Mouse (Mus musculus): ENCODE measurements around the gene Eepd1.

Gene Eepd1

GRCm38 (mm10) chr9:25526516-25526915 lies 45.2 kb downstream of the Eepd1 start:
- in situ Hi-C loops (cut with MboI; ENCODE audit: low pct_unique_long_range_greater_than_20kb in 1 of 2, low sequenced_read_pairs in 2 of 2, unreplicated experiment in 1 of 2), result no loop called here

- in situ Hi-C loops (cut with MboI; ENCODE audit: low pct_unique_long_range_greater_than_20kb in 1 of 2, low sequenced_read_pairs in 2 of 2, unreplicated experiment in 1 of 2), result no loop called here
Observed at GRCm38 (mm10) chr9:25526927-25527337, 45.6 kb downstream of the Eepd1 start.

DNA sequence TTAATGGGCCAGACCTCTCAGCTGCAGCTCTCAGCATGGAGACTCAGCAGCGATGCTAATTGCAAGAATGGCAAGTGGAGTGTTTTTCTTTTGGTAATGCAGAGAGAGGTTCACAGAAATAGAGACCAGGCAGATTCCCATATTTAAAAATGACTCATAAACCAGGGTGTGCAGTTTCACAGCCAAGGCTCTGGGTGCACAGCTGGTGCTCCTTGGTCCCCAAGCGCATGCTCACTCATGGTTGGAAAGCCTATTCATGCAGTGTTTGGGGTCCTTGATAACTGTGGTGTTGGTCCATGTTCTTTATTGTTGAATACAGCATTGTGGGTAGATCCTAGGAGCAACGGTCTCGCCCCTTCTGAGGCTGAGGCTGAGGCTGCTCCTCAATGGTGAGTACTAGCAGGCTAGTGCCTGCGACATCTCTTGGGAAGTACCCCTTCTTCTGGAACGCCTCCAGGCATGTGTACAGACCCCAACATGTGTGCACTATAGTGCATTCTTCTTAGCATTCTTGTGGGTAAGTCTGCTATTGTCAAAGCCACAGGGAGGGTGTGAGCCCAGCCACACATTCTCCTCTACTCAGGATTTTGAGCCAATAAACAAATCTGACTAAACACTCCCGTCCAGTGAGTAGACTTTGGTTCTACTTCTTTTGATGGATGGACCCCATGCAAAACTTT lies 46.2 kb downstream of the Eepd1 start:
- in situ Hi-C loops (cut with MboI; ENCODE audit: low pct_unique_long_range_greater_than_20kb in 1 of 2, low sequenced_read_pairs in 2 of 2, unreplicated experiment in 1 of 2), result no loop called here

- in situ Hi-C loops (cut with MboI; ENCODE audit: low pct_unique_long_range_greater_than_20kb in 1 of 2, low sequenced_read_pairs in 2 of 2, unreplicated experiment in 1 of 2), result no loop called here
Observed at GRCm38 (mm10) chr9:25531627-25532026, 50.3 kb downstream of the Eepd1 start.

DNA sequence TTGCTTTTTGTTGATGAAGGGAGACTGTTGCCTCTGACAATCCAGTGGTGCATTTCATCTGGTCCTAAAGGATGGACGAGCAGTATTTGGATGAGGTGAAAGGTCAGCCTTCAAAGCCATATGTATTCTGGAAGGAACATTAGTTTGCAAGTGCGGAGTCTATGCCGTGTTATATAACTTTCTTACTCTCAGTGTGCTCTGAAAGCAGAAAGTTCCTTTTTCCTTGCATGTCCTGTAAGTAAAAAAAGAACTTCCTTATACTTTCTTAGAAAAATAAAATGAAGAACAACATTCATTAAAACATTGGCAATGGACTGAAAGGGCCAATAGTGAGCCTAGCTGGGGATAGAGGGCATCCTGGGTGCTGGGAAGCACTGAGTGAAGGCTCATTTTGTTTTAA lies 50.8 kb downstream of the Eepd1 start:
- in situ Hi-C loops (cut with MboI; ENCODE audit: low pct_unique_long_range_greater_than_20kb in 1 of 2, low sequenced_read_pairs in 2 of 2, unreplicated experiment in 1 of 2), result no loop called here

GRCm38 (mm10) chr9:25535487-25535886 lies 54.1 kb downstream of the Eepd1 start:
- in situ Hi-C loops (cut with MboI; ENCODE audit: low pct_unique_long_range_greater_than_20kb in 1 of 2, low sequenced_read_pairs in 2 of 2, unreplicated experiment in 1 of 2), result no loop called here

GRCm38 (mm10) chr9:25539461-25539860 lies 58.1 kb downstream of the Eepd1 start:
- in situ Hi-C loops (cut with MboI; ENCODE audit: low pct_unique_long_range_greater_than_20kb in 1 of 2, low sequenced_read_pairs in 2 of 2, unreplicated experiment in 1 of 2), result no loop called here

DNA sequence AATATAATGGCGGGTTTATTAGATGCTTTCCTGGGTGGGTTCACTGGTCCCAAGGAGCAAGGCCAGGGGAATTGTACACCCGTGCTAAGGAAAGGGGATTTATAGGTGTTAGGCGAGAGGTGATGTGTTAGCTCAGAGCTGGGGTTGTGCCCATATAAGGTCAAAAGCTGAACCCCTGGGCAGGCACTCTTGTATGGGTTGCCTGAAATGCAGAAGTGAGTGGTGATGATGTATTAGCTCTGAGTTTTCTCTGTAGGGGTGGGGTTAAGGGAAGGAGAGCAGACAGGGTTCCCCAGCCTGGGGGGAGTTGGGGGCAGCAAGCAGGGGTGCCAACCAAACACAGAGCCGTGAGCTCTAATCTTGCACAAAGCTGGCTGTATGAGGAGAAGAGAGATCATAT lies 60.0 kb downstream of the Eepd1 start:
- in situ Hi-C loops (cut with MboI; ENCODE audit: low pct_unique_long_range_greater_than_20kb in 1 of 2, low sequenced_read_pairs in 2 of 2, unreplicated experiment in 1 of 2), result no loop called here

- in situ Hi-C loops (cut with MboI; ENCODE audit: low pct_unique_long_range_greater_than_20kb in 1 of 2, low sequenced_read_pairs in 2 of 2, unreplicated experiment in 1 of 2), result no loop called here
Observed at GRCm38 (mm10) chr9:25545212-25545611, 63.9 kb downstream of the Eepd1 start.

DNA sequence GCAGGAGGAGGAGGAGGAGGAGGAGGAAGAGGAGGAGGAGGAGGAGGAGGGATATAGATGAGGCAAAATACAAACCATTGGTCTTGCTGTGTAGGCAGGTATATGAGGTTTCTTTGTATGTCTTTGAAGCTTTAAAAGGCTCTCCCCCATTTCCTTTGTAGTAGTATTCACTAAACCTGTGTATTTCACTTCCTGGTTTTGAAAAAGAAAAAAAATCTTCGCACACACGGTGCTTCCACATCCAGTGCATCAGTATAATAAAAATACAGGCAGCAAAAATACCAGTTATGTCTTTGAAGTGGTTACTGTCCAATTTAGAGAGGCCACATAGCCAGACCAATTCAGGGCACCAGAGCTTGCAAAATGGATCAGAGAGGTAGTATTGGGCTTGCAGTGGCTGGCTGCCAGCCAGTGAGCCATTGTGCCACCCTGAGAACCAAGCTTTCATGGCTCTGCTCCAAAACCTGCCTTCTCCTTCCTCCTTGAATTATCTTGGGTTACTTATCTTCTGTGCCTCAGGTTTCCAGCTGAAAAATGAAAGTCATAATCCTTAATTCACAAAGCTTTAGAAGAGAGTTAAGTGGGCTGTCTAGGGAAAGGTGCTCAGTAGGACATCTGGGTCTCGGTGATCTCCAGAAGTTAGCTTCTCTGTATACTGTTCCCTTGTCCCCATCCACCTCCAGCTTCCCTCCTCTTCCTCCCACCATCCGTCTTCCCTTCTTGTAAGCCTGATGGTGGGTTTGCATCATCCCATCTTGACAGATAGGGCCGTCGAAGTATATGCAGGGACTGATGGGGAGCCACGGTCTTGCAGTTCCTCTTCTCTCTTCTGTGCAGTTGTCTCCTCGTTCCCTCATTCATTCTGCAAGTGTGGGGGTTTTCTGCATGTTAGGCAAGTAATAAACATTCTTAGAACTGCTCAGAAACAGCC lies 68.0 kb downstream of the Eepd1 start:
- in situ Hi-C loops (cut with MboI; ENCODE audit: low pct_unique_long_range_greater_than_20kb in 1 of 2, low sequenced_read_pairs in 2 of 2, unreplicated experiment in 1 of 2), result no loop called here

GRCm38 (mm10) chr9:25550196-25550595 lies 68.8 kb downstream of the Eepd1 start:
- in situ Hi-C loops (cut with MboI; ENCODE audit: low pct_unique_long_range_greater_than_20kb in 1 of 2, low sequenced_read_pairs in 2 of 2, unreplicated experiment in 1 of 2), result no loop called here

DNA sequence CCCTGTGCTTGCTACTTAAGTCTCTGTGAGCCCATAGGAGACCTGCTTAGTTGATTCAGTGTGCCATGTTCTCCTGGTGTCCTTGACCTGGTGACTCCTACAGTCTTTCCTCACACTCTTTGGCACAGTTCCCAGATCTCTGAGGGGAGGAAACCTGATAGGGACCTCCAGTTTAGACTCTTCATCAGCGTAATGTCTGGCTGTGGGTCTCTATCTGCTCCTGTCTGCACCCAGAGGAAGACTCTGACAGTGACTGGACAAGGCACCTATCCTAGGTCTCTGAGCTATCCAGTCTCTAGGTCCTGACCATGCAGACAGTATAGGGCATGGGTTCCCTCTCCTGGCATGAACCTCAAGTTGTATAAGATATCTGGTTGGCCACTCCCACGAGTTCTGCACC lies 71.2 kb downstream of the Eepd1 start:
- in situ Hi-C loops (cut with MboI; ENCODE audit: low pct_unique_long_range_greater_than_20kb in 1 of 2, low sequenced_read_pairs in 2 of 2, unreplicated experiment in 1 of 2), result no loop called here

DNA sequence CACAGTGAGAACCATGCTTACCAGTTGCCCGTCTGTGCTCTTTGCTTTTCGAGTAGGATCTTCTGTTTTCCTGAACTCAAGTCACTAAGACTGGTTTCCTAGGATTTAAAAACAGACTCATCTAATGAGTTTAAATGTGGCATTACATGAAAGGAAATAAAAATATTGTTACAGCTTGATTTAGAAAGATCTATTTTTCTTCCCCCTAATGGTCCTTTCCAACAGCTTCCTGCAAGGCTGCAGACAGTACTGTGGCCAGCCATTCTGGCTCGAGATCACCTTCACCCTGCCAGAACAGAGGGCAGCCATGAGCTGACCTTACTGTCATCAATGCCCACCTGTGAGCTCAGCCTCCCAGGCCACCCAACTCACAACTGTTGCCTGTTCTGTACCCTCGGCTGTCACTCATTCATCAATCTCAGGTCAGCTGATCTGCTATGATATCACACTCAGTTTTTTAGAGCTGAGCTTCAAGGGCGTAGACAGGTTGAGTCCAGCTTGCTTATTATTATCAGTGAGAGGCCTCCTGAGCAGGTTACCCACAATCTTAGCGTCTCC lies 73.0 kb downstream of the Eepd1 start:
- in situ Hi-C loops (cut with MboI; ENCODE audit: low pct_unique_long_range_greater_than_20kb in 1 of 2, low sequenced_read_pairs in 2 of 2, unreplicated experiment in 1 of 2), result no loop called here

DNA sequence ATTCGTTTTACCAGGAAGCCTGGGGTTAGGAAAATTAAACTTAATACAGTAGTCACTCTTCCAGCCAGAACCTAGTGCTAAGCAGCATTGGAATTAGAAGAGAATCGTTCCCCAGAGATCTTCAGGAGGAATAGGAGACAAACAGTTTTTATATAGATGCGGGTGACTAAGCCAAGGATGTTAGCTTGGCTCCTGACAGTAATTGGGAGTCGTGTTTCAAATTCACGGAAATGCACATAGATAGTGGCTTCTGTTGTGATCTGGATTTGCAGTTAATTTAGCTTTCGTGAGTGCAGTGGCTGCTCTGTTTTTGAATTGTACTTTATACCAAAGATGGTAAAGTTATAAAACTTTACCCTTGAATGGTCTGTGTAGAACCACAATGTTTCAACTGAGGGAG lies 73.9 kb downstream of the Eepd1 start:
- in situ Hi-C loops (cut with MboI; ENCODE audit: low pct_unique_long_range_greater_than_20kb in 1 of 2, low sequenced_read_pairs in 2 of 2, unreplicated experiment in 1 of 2), result no loop called here

GRCm38 (mm10) chr9:25556008-25556407 lies 74.7 kb downstream of the Eepd1 start:
- in situ Hi-C loops (cut with MboI; ENCODE audit: low pct_unique_long_range_greater_than_20kb in 1 of 2, low sequenced_read_pairs in 2 of 2, unreplicated experiment in 1 of 2), result no loop called here

DNA sequence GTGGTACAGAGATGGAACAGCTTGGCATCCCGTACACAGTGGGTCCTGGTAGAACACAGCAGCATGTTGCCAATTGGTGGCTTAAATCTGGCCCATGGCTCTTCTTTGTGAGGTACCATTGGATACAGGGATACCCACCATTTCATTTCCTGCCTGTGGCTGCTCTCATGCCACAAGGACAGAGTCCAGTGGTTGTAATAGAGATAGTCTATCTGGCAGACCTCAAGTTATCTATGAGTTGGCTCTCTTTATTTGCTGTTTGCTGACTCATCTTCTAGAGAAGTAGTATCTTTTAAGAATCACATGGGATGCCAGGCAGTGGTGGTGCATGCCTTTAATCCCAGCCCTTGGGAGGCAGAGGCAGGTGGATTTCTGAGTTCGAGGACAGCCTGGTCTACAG lies 76.0 kb downstream of the Eepd1 start:
- in situ Hi-C loops (cut with MboI; ENCODE audit: low pct_unique_long_range_greater_than_20kb in 1 of 2, low sequenced_read_pairs in 2 of 2, unreplicated experiment in 1 of 2), result no loop called here

DNA sequence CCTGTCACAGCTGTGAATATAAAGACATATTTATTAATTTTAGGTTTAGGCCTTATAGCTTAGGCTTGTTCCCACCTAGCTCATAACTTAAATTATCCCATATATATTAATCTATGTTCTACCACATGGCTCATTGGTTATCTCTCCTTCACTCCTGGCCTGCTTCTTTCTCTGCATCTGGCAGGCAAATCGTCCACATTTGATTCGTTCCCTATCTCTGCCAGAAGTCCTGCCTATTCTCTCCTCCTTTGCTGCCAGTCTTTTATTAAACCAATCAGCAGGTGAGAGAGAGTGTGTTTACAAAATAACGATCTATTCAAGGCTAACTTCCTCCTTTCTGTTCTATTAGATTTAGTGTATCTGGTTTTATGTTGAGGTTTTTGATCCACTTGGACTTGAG lies 77.5 kb downstream of the Eepd1 start:
- in situ Hi-C loops (cut with MboI; ENCODE audit: low pct_unique_long_range_greater_than_20kb in 1 of 2, low sequenced_read_pairs in 2 of 2, unreplicated experiment in 1 of 2), result no loop called here

- in situ Hi-C loops (cut with MboI; ENCODE audit: low pct_unique_long_range_greater_than_20kb in 1 of 2, low sequenced_read_pairs in 2 of 2, unreplicated experiment in 1 of 2), result no loop called here
Observed at GRCm38 (mm10) chr9:25560016-25560758, 78.8 kb downstream of the Eepd1 start.

- in situ Hi-C loops (cut with MboI; ENCODE audit: low pct_unique_long_range_greater_than_20kb in 1 of 2, low sequenced_read_pairs in 2 of 2, unreplicated experiment in 1 of 2), result no loop called here
Observed at GRCm38 (mm10) chr9:25561143-25561542, 79.8 kb downstream of the Eepd1 start.
